Mouse (Mus musculus) neutrophil, adult 65 days (primary cell): ENCODE measurements around the gene Tom1. TPM values are rescaled to one million over a fixed set of nuclear protein-coding genes. Genes with fewer than 3 reads are reported as not detected.

Experiments used
- total RNA-seq: library from RNA; stranded (reverse); gene quantifications from 2 replicates; pipeline ENCODE4 v1.2.4, GENCODE M21; 2023

The Tom1 gene
- total RNA-seq, result 55.0 and 73.2 TPM in 2 replicates

DNA sequence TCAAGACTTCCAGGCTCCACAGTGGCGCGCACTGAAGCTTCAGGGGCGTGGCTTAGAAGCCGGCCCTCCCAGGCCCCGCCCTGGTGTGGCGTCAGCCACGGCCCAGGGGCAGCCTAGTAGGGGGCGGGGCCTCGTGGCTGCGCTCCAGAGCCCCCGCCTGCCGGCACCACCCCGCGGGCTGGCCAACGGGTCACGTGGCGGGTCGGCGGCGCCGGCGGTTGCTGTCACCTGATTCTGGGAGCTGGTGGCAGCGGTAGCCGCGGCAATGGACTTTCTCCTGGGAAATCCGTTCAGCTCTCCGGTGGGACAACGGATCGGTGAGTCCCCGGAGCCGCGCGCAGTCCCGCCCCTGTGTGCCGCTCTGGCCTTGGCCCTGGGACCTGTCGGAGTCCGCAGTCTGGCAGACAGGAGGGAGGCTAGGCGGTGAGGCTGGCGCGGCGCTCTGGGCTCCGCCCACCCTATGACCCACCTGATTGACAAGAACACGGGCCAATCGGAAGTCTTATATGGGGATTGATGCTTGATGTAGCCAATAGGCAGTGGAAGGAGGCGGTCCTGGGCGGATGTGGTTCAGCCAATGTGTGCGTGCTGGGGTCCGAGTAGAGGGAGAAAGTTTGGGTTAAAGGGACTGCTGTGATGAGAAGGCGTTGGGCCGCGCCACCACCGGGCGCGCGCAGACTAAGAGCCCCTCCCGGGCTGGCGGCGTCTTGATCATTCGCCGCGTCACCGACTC, at the start of gene Tom1:
Gene Tom1, plus strand, starts transcription at position 195 of the 733 bp plus-strand sequence.

DNA sequence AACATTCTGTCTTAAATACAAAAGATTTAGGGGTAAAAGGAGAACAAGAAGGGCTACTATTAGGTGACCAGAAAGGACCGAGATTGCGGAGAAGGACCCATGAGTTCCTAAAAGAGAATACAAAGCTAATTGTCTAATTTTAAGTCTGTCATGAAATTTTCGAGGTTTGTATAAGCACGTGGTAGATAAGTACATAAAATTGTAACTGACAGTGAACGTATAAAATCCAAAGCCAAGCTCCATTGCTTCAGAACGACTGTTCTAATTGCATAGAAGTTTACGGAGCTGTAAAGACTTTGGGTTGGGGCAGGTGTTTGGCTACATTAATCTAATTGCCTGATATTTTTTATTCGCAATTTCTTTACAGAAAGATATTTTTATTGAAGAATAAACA, 40.4 kb upstream of the Tom1 start, which contains the start of gene Hmgxb4:
Gene Hmgxb4, plus strand, starts transcription at position 276 of the 394 bp plus-strand sequence.

DNA sequence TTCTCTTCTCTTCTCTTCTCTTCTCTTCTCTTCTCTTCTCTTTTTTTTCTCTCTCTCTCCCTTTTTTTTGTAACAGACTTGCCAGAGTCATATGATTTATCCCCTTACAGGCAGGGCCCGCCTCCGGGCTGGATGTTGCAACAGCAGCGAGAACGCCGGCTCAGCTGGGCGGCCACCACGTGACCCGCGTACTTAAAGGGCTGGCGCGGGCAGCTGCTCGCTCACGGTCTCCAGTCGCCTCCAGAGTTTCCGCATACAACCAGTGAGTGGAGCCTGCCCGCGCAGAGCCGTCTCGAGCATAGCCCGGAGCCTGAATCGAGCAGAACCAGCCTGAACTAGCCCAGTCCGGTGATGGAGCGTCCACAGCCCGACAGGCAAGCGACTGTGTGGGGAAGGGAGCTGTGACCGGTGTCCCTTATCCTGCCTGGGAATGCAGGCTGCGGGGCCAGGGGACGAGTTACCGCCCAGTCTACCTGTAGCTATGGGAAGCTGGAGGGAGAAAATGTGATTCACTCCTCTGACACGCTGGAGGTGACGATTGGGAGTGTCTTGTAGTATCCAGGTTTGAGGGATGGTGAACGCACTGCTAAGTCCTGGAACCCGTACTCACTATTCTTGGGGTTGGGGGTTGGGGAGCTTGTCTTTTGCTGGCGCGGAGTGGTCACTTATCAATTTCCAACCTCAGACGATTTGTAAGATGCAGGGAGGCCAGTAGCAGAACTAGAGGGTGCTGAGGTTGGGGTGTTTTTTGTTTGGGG, 60.1 kb downstream of the Tom1 start, which contains the start of gene Hmox1:
Gene Hmox1, plus strand, starts transcription at position 223 of the 758 bp plus-strand sequence.

DNA sequence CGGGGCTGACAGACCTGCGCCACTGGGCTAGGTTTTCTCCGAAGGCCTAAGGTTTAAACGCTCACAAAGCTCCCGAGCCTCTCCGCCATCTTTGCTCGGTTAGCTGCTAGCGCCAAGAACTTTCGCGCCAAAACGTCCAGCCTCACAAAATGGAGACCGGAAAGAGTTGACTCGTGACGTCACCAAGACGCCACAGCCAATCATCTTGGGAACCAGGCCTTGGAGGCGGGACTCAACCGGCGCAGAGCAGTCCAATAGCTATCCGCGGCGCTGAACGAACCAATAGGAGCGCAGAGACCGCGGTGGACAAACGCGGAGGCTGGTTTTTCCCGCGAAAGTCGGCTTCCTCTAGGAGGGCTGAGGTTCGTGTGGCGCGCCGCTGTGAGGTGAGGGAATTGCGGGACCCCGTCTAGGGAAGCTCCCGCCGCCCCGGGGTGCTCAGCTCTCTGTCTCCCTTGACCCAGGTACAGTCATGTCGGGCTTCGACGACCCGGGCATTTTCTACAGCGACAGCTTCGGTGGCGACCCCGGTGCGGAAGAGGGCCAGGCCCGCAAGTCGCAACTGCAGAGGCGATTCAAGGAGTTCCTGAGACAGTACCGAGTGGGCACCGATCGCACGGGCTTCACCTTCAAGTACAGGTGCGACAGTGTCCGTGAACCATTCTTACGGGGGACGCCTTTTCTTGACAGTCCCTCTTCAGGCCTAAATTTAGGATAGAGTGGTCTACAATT, 75.9 kb downstream of the Tom1 start, which contains the start of gene Mcm5:
Gene Mcm5, plus strand, starts transcription at position 334 of the 732 bp plus-strand sequence.

Other genes with a start within 250 kb of the Tom1 start
- not detected in 2 replicates for gene Isx, start 160.5 kb upstream of the Tom1 start, total RNA-seq
- gene Hmgxb4, start 40.3 kb upstream of the Tom1 start, total RNA-seq, result 12.9 and 17.9 TPM in 2 replicates
- gene Hmox1, start 59.9 kb downstream of the Tom1 start, total RNA-seq, result 46.9 and 50.3 TPM in 2 replicates
- 100 and 125 TPM in 2 replicates for gene Mcm5, start 75.9 kb downstream of the Tom1 start, total RNA-seq
- not detected in 2 replicates for gene Rasd2, start 180.2 kb downstream of the Tom1 start, total RNA-seq